Comparison of ENCODE assay signal across 12 mouse cellular contexts in genomic region chr5:15507757-15508459, GRCm38 (mm10). TPM values are rescaled to one million over a fixed set of nuclear protein-coding genes. Genes with fewer than 3 reads are reported as not detected.
DNase-seq lines count a peak whose midpoint lies in the region; ATAC-seq lines count a peak whose summit lies in the region.
"Not testable (repeated sequence)": the region's sequence is repeated elsewhere in the genome, so short reads cannot be mapped to it uniquely, and the experiment has no call there.
"Had no signal": no experiment of that assay in that cellular context is flagged by ENCODE, and none has a peak within 500 bp of the region (broad histone marks: within the 10 kb centered on the region; RNA-seq: fewer than 3 reads in every experiment).

No protein-coding gene starts in this region.

- peak; percentile 45 for DNase-seq in adipocyte (ENCODE audit: low spot score)
- peak; percentile 39 for DNase-seq in limb, embryonic 10.5 days (ENCODE audit: low spot score)
- DNase-seq in neural tube, embryonic 11.5 days (ENCODE audit: low spot score), result not testable (repeated sequence)
- peak; percentile 14 for DNase-seq in yolk sac, embryonic 10.5 days (ENCODE audit: low spot score)

- WGBS in forebrain, embryonic 12.5 days, result 65% methylated on average over 6 of the region's 6 CpGs
- WGBS in heart, embryonic 13.5 days, result 57% methylated on average over 6 of the region's 6 CpGs
- 69% methylated on average over 6 of the region's 6 CpGs for WGBS in hindbrain, embryonic 16.5 days
- WGBS in limb, embryonic 10.5 days, result 67% methylated on average over 6 of the region's 6 CpGs
- WGBS in lung, embryonic 15.5 days, result 58% methylated on average over 6 of the region's 6 CpGs
- whole genome bisulfite sequencing in neural tube, embryonic 11.5 days, result 69% methylated on average over 6 of the region's 6 CpGs

- H3K36me3 ChIP-seq in forebrain, embryonic 12.5 days (replicated peaks); heart, embryonic 13.5 days; hindbrain, embryonic 16.5 days (ENCODE audit: control insufficient read depth, insufficient read depth, low read length); limb, embryonic 10.5 days; lung, embryonic 15.5 days; neural tube, embryonic 11.5 days (ENCODE audit: control insufficient read depth, insufficient read depth, low read length): not testable (repeated sequence)

- ATAC-seq in forebrain, embryonic 12.5 days (ENCODE audit: low FRiP score), result peak; percentile 82
- peak; percentile 65; the same call in 1 of the 2 replicates for ATAC-seq in heart, embryonic 13.5 days (ENCODE audit: extremely low read depth, insufficient number of reproducible peaks, low FRiP score, low TSS enrichment)
- ATAC-seq in hindbrain, embryonic 16.5 days, result 0 out of 2 replicates have a peak, but pooled peaks have one; percentile 50
- ATAC-seq in lung, embryonic 15.5 days (ENCODE audit: borderline replicate concordance, extremely low read depth, low FRiP score, low TSS enrichment), result peak; percentile 70
- peak; percentile 74 for ATAC-seq in neural tube, embryonic 11.5 days (ENCODE audit: insufficient read depth, low FRiP score, low TSS enrichment)

- H3K27ac ChIP-seq in forebrain, embryonic 12.5 days; heart, embryonic 13.5 days (replicated peaks); hindbrain, embryonic 16.5 days (ENCODE audit: low read depth, low read length); limb, embryonic 10.5 days; lung, embryonic 15.5 days; neural tube, embryonic 11.5 days (ENCODE audit: low read depth, low read length): not testable (repeated sequence)

- H3K27me3 ChIP-seq in forebrain, embryonic 12.5 days; heart, embryonic 13.5 days (replicated peaks); hindbrain, embryonic 16.5 days (replicated peaks; ENCODE audit: control insufficient read depth, insufficient read depth, low read length); limb, embryonic 10.5 days (ENCODE audit: low read depth, poor library complexity, severe bottlenecking); lung, embryonic 15.5 days; neural tube, embryonic 11.5 days (ENCODE audit: control insufficient read depth, insufficient read depth, low read length): not testable (repeated sequence)

- not testable (repeated sequence) for H3K4me3 ChIP-seq in forebrain, embryonic 12.5 days (replicated peaks); heart, embryonic 13.5 days; hindbrain, embryonic 16.5 days (ENCODE audit: low read length); limb, embryonic 10.5 days; lung, embryonic 15.5 days; neural tube, embryonic 11.5 days (ENCODE audit: low read depth, low read length)

- not testable (repeated sequence) for H3K9ac ChIP-seq in forebrain, embryonic 12.5 days; heart, embryonic 13.5 days; hindbrain, embryonic 16.5 days (ENCODE audit: low read depth, low read length); lung, embryonic 15.5 days; neural tube, embryonic 11.5 days (ENCODE audit: low read length)

- H3K4me1 ChIP-seq in forebrain, embryonic 12.5 days; heart, embryonic 13.5 days; hindbrain, embryonic 16.5 days (ENCODE audit: control insufficient read depth, insufficient read depth, low read depth, low read length); limb, embryonic 10.5 days; lung, embryonic 15.5 days; neural tube, embryonic 11.5 days (ENCODE audit: control insufficient read depth, insufficient read depth, low read length): not testable (repeated sequence)

- not testable (repeated sequence) for H3K4me2 ChIP-seq in forebrain, embryonic 12.5 days; heart, embryonic 13.5 days; hindbrain, embryonic 16.5 days (ENCODE audit: low read length); lung, embryonic 15.5 days; neural tube, embryonic 11.5 days (ENCODE audit: low read depth)

- H3K9me3 ChIP-seq in forebrain, embryonic 12.5 days, result peaks cover 45% of the 10 kb centered on the region
- H3K9me3 ChIP-seq in heart, embryonic 13.5 days, result peaks cover 38% of the 10 kb centered on the region
- H3K9me3 ChIP-seq in hindbrain, embryonic 16.5 days (ENCODE audit: control insufficient read depth, low read length), result peaks cover 30% of the 10 kb centered on the region
- H3K9me3 ChIP-seq in limb, embryonic 10.5 days (replicated peaks), result peaks cover 23% of the 10 kb centered on the region
- H3K9me3 ChIP-seq in lung, embryonic 15.5 days; neural tube, embryonic 11.5 days (ENCODE audit: control insufficient read depth, low read length): not testable (repeated sequence)

RNA-seq across cellular contexts. Expression of gene Gm21190, which starts 21.1 kb away (rescaled TPM):
- polyA plus RNA-seq in forebrain, embryonic 12.5 days (2016; fragmentation: Nextera tagmentation; extraction: Ambion mirVana), result not detected in 2 replicates
- 0.20 TPM in 1 of 2 replicates, not detected in the other for polyA plus RNA-seq in heart, embryonic 13.5 days (2015; fragmentation: Nextera tagmentation; extraction: Ambion mirVana)
- polyA plus RNA-seq in hindbrain, embryonic 16.5 days (2015; fragmentation: Nextera tagmentation; extraction: Ambion mirVana), result not detected in 2 replicates
- not detected in 2 replicates for polyA plus RNA-seq in limb, embryonic 10.5 days (2016; fragmentation: Nextera tagmentation; extraction: Ambion mirVana)
- polyA plus RNA-seq in lung, embryonic 15.5 days (2015; fragmentation: Nextera tagmentation; extraction: Ambion mirVana), result not detected in 2 replicates
- not detected in 2 replicates for polyA plus RNA-seq in neural tube, embryonic 11.5 days (2014; fragmentation: Nextera tagmentation; extraction: Ambion mirVana)
- polyA plus RNA-seq: activated CD4-positive, CD25-positive, alpha-beta regulatory T cell, adult 4 months; liver, adult 2 months; spleen, adult 2 months had no signal

RNA-seq across cellular contexts. Expression of gene Gm21149, which starts 31.6 kb away (rescaled TPM):
- not detected in 2 replicates for polyA plus RNA-seq in forebrain, embryonic 12.5 days (2016; fragmentation: Nextera tagmentation; extraction: Ambion mirVana)
- 0.17 and 0.36 TPM in 2 replicates for polyA plus RNA-seq in heart, embryonic 13.5 days (2015; fragmentation: Nextera tagmentation; extraction: Ambion mirVana)
- not detected in 2 replicates for polyA plus RNA-seq in hindbrain, embryonic 16.5 days (2015; fragmentation: Nextera tagmentation; extraction: Ambion mirVana)
- not detected in 2 replicates for polyA plus RNA-seq in limb, embryonic 10.5 days (2016; fragmentation: Nextera tagmentation; extraction: Ambion mirVana)
- polyA plus RNA-seq in lung, embryonic 15.5 days (2015; fragmentation: Nextera tagmentation; extraction: Ambion mirVana), result 0.32 TPM in 1 of 2 replicates, not detected in the other
- not detected in 2 replicates for polyA plus RNA-seq in neural tube, embryonic 11.5 days (2014; fragmentation: Nextera tagmentation; extraction: Ambion mirVana)
- polyA plus RNA-seq: activated CD4-positive, CD25-positive, alpha-beta regulatory T cell, adult 4 months; kidney, adult 2 months; liver, adult 2 months; spleen, adult 2 months had no signal
